1 mouse cellular context compared by ENCODE assay signal in the genomic region with DNA sequence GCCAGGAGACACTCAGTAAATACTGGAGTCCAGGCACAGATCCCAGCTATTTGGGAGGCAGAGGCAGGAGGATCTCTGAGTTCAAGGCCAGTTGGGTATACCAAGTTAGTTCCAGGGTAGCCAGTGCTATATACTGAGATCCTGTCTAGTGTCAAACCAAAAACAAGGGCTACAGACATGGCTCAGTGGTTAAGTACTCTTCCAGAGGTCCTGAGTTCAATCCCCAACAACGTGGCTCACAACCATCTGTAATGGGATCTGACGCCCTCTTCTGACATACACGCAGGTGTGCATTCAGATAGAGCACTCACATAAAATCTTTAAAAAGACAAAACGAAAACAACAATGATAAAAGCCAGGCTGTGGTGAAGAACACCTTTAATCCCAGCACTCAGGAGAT.
TF ChIP-seq lines count a peak whose summit lies in the region.

No protein-coding gene starts in this region.

TF ChIP-seq in ES-E14, 5 proteins besides CTCF, POLR2A, EP300 and RAD21:
- TF ChIP-seq ZNF384 (IDR thresholded peaks at IDR 0.05; ENCODE audit: low read depth, low read length) (no peak), HCFC1 (IDR thresholded peaks at IDR 0.05; ENCODE audit: borderline replicate concordance, insufficient read depth, low read length) (no peak), MAFK (IDR thresholded peaks at IDR 0.05; ENCODE audit: insufficient read depth, low read depth, low read length) (no peak), ZC3H11A (IDR thresholded peaks at IDR 0.05; ENCODE audit: borderline replicate concordance, low read depth, low read length) (no peak), CHD2 (IDR thresholded peaks at IDR 0.05; ENCODE audit: low read depth, low read length) (no peak)
TF ChIP-seq in ES-E14: peak in this region for 0.
